Comparison of ENCODE assay signal across 7 mouse cellular contexts in genomic region chr8:104640831-104641370, GRCm38 (mm10). TPM values are rescaled to one million over a fixed set of nuclear protein-coding genes. Genes with fewer than 3 reads are reported as not detected.
A peak's percentile ranks its signal among the peaks of the same experiment; 100 is the strongest.
DNase-seq lines count a peak whose midpoint lies in the region; ATAC-seq and TF ChIP-seq lines count a peak whose summit lies in the region.

No protein-coding gene starts in this region.

- peak overlapping the region; percentile 65 for H3K4me2 ChIP-seq in lung, postnatal 0 days (replicated peaks; ENCODE audit: low read depth, low read length)
- H3K4me2 ChIP-seq in midbrain, embryonic 15.5 days = peak overlapping the region; percentile 93

- H3K27me3 ChIP-seq in lung, postnatal 0 days (replicated peaks; ENCODE audit: insufficient read depth, low read length) = no peaks in the 10 kb centered on the region
- H3K27me3 ChIP-seq in midbrain, embryonic 15.5 days (replicated peaks) = no peaks in the 10 kb centered on the region

- WGBS in lung, postnatal 0 days = 7% methylated on average over 25 of the region's 25 CpGs
- WGBS in midbrain, embryonic 15.5 days = 13% methylated on average over 25 of the region's 25 CpGs

- no peak for DNase-seq in lung, postnatal 0 days (ENCODE audit: low spot score)
- no peak for DNase-seq in lung, postnatal 4 days
- no peak for DNase-seq in layer of hippocampus, adult 18-20 months (ENCODE audit: low spot score in 2 of 2)
- no peak for DNase-seq in spleen, adult 12 weeks (ENCODE audit: low spot score)

- H3K9me3 ChIP-seq in lung, postnatal 0 days (ENCODE audit: low read length) = no peaks in the 10 kb centered on the region
- no peaks in the 10 kb centered on the region for H3K9me3 ChIP-seq in midbrain, embryonic 15.5 days

- no peak for TF ChIP-seq EP300 in lung, postnatal 0 days (IDR thresholded peaks at IDR 0.05)

- no peak overlapping the region for H3K27ac ChIP-seq in lung, postnatal 0 days (ENCODE audit: low read length)
- H3K27ac ChIP-seq in midbrain, embryonic 15.5 days = no peak overlapping the region

- H3K9ac ChIP-seq in lung, postnatal 0 days (replicated peaks; ENCODE audit: low read depth) = peak overlapping the region; percentile 69
- H3K9ac ChIP-seq in midbrain, embryonic 15.5 days = peak overlapping the region; percentile 84

- 0 out of 2 replicates have a peak, but pooled peaks cover under 1% of the 10 kb centered on the region for H3K36me3 ChIP-seq in lung, postnatal 0 days (ENCODE audit: insufficient read depth, low read length)
- H3K36me3 ChIP-seq in midbrain, embryonic 15.5 days (replicated peaks) = 0 out of 2 replicates have a peak, but pooled peaks cover 7% of the 10 kb centered on the region

- H3K4me1 ChIP-seq in lung, postnatal 0 days (ENCODE audit: insufficient read depth, low read depth, low read length) = peaks cover 12% of the 10 kb centered on the region
- H3K4me1 ChIP-seq in midbrain, embryonic 15.5 days = peaks cover 20% of the 10 kb centered on the region

- H3K4me3 ChIP-seq in lung, postnatal 0 days (ENCODE audit: low read depth, low read length) = peak overlapping the region; percentile 78
- H3K4me3 ChIP-seq in midbrain, embryonic 15.5 days = peak overlapping the region; percentile 93

- no peak for TF ChIP-seq CTCF in lung, postnatal 0 days (IDR thresholded peaks at IDR 0.05)

- no peak for ATAC-seq in lung, postnatal 0 days
- ATAC-seq in erythroblast, adult 5-6 weeks (replicated peaks; ENCODE audit: low FRiP score, poor library complexity, severe bottlenecking) = peak; percentile 22; the same call in 1 of the 2 replicates
- peak; percentile 1 for ATAC-seq in inflammation-experienced regulatory T-cells, adult 6 months
- peak; percentile 19; the same call in 1 of the 2 replicates for ATAC-seq in midbrain, embryonic 15.5 days (replicated peaks)

RNA-seq across cellular contexts. Expression of gene Ciao2b, which starts 0.9 kb away (rescaled TPM):
- 70.2 and 72.9 TPM in 2 replicates for polyA plus RNA-seq in lung, postnatal 0 days (2015; fragmentation: Nextera tagmentation; extraction: Ambion mirVana)
- total RNA-seq in erythroblast, adult 5-6 weeks (2015; ENCODE audit: low replicate concordance) = 1.5 and 5.2 TPM in 2 replicates
- 6.0 and 15.1 TPM in 2 replicates for total RNA-seq in erythroblast, adult 5-6 weeks (2017; ENCODE audit: low replicate concordance)
- 100 to 1,000 TPM; 101 to 136 (median 117) TPM for polyA plus RNA-seq in inflammation-experienced regulatory T-cells, adult 6 months (2017; shearing (Covaris generic))
- 132 and 140 TPM in 2 replicates for polyA plus RNA-seq in midbrain, embryonic 15.5 days (2015; fragmentation: Nextera tagmentation; extraction: Ambion mirVana)
- 10 to 100 TPM; 24.6 to 31.6 TPM for total RNA-seq in layer of hippocampus, adult 18-20 months (2021)

RNA-seq across cellular contexts. Expression of gene Rrad, which starts 9.8 kb away (rescaled TPM):
- polyA plus RNA-seq in lung, postnatal 0 days (2015; fragmentation: Nextera tagmentation; extraction: Ambion mirVana) = 19.9 and 22.6 TPM in 2 replicates
- not detected in 2 replicates for total RNA-seq in erythroblast, adult 5-6 weeks (2015; ENCODE audit: low replicate concordance)
- not detected in 2 replicates for total RNA-seq in erythroblast, adult 5-6 weeks (2017; ENCODE audit: low replicate concordance)
- 10 to 100 TPM; 10.3 to 14.0 (median 11.0) TPM for polyA plus RNA-seq in inflammation-experienced regulatory T-cells, adult 6 months (2017; shearing (Covaris generic))
- polyA plus RNA-seq in midbrain, embryonic 15.5 days (2015; fragmentation: Nextera tagmentation; extraction: Ambion mirVana) = 4.0 and 5.1 TPM in 2 replicates
- 1 to 10 TPM in 1 of 2 experiments, under 1 TPM in 1; 0.89 to 2.0 TPM for total RNA-seq in layer of hippocampus, adult 18-20 months (2021)

RNA-seq across cellular contexts. Expression of gene Cdh16, which starts 16.7 kb away (rescaled TPM):
- 13.8 and 17.2 TPM in 2 replicates for polyA plus RNA-seq in lung, postnatal 0 days (2015; fragmentation: Nextera tagmentation; extraction: Ambion mirVana)
- not detected in 2 replicates for total RNA-seq in erythroblast, adult 5-6 weeks (2015; ENCODE audit: low replicate concordance)
- total RNA-seq in erythroblast, adult 5-6 weeks (2017; ENCODE audit: low replicate concordance) = not detected in 2 replicates
- polyA plus RNA-seq in inflammation-experienced regulatory T-cells, adult 6 months (2017; shearing (Covaris generic)) = not detected
- polyA plus RNA-seq in midbrain, embryonic 15.5 days (2015; fragmentation: Nextera tagmentation; extraction: Ambion mirVana) = not detected in 2 replicates
- not detected for total RNA-seq in layer of hippocampus, adult 18-20 months (2021)

RNA-seq across cellular contexts. Expression of gene Pdp2, which starts 49.6 kb away (rescaled TPM):
- 5.9 and 6.0 TPM in 2 replicates for polyA plus RNA-seq in lung, postnatal 0 days (2015; fragmentation: Nextera tagmentation; extraction: Ambion mirVana)
- 0.38 and 1.7 TPM in 2 replicates for total RNA-seq in erythroblast, adult 5-6 weeks (2015; ENCODE audit: low replicate concordance)
- 0.98 and 1.3 TPM in 2 replicates for total RNA-seq in erythroblast, adult 5-6 weeks (2017; ENCODE audit: low replicate concordance)
- polyA plus RNA-seq in inflammation-experienced regulatory T-cells, adult 6 months (2017; shearing (Covaris generic)) = 10 to 100 TPM; 13.9 to 19.6 (median 17.5) TPM
- polyA plus RNA-seq in midbrain, embryonic 15.5 days (2015; fragmentation: Nextera tagmentation; extraction: Ambion mirVana) = 20.0 and 20.9 TPM in 2 replicates
- 1 to 10 TPM; 7.1 to 8.4 TPM for total RNA-seq in layer of hippocampus, adult 18-20 months (2021)

Comparison
In these comparisons a context has a peak if more than half of its experiments do, and no peak if none do; other contexts are left out.
1. RNA of gene Cdh16, which starts 16.7 kb away (polyA plus RNA-seq): 13.8 to 17.2 TPM in lung, postnatal 0 days; not detected in inflammation-experienced regulatory T-cells, adult 6 months and not detected in midbrain, embryonic 15.5 days; every median in the first group is over 10 times any median in the second.